Mouse (Mus musculus) telencephalon, adult 2 months (tissue): Measurements from ENCODE around the gene Ak5.

Experiments used
- DNase-seq: peaks from one replicate; pipeline ENCODE4 v3.0.0-alpha.2; 2011; ENCODE audit warnings: low read depth, low spot score

Gene Ak5

GRCm38 (mm10) chr3:152564516-152565113 is 103.5 kb downstream of the Ak5 start:
- DNase-seq = no peak

GRCm38 (mm10) chr3:152563833-152564232 is 104.3 kb downstream of the Ak5 start:
- DNase-seq = no peak

GRCm38 (mm10) chr3:152561708-152562107 is 106.5 kb downstream of the Ak5 start:
- no peak for DNase-seq

- DNase-seq = no peak
Measured at GRCm38 (mm10) chr3:152559295-152559694, 108.9 kb downstream of the Ak5 start.

- no peak for DNase-seq
Measured at GRCm38 (mm10) chr3:152558106-152558505, 110.1 kb downstream of the Ak5 start.

- DNase-seq = no peak
Measured at GRCm38 (mm10) chr3:152557659-152558058, 110.5 kb downstream of the Ak5 start.

GRCm38 (mm10) chr3:152556919-152557318 is 111.2 kb downstream of the Ak5 start:
- no peak for DNase-seq

GRCm38 (mm10) chr3:152556435-152556834 is 111.7 kb downstream of the Ak5 start:
- DNase-seq = no peak

GRCm38 (mm10) chr3:152555216-152555615 is 112.9 kb downstream of the Ak5 start:
- no peak for DNase-seq

- DNase-seq = peak; percentile 24
Measured at GRCm38 (mm10) chr3:152554366-152554765, 113.8 kb downstream of the Ak5 start.

- no peak for DNase-seq
Measured at GRCm38 (mm10) chr3:152552641-152553040, 115.5 kb downstream of the Ak5 start.

GRCm38 (mm10) chr3:152550528-152551115 is 117.5 kb downstream of the Ak5 start:
- DNase-seq = no peak

- DNase-seq = no peak
Measured at GRCm38 (mm10) chr3:152550031-152550430, 118.1 kb downstream of the Ak5 start.

- DNase-seq = no peak
Measured at GRCm38 (mm10) chr3:152544921-152545320, 123.2 kb downstream of the Ak5 start.

GRCm38 (mm10) chr3:152542298-152542697 is 125.9 kb downstream of the Ak5 start:
- DNase-seq = no peak

GRCm38 (mm10) chr3:152530344-152530743 is 137.8 kb downstream of the Ak5 start:
- no peak for DNase-seq

- DNase-seq = peak; percentile 49
Measured at GRCm38 (mm10) chr3:152529058-152529972, 138.8 kb downstream of the Ak5 start.

GRCm38 (mm10) chr3:152526721-152527120 is 141.4 kb downstream of the Ak5 start:
- no peak for DNase-seq

- DNase-seq = no peak
Measured at GRCm38 (mm10) chr3:152523315-152523638, 144.9 kb downstream of the Ak5 start.

- DNase-seq = no peak
Measured at GRCm38 (mm10) chr3:152522634-152523314, 145.4 kb downstream of the Ak5 start.

GRCm38 (mm10) chr3:152521054-152521453 is 147.1 kb downstream of the Ak5 start:
- DNase-seq = peak; percentile 51

GRCm38 (mm10) chr3:152520074-152520473 is 148.1 kb downstream of the Ak5 start:
- DNase-seq = no peak
